Mouse (Mus musculus) erythroblast, embryonic 14.5 days (primary cell): ENCODE data around the gene Dgke.
"Not testable (repeated sequence)": the region's sequence is repeated elsewhere in the genome, so short reads cannot be mapped to it uniquely, and the experiment has no call there.

Experiments
- GATA1 ChIP-seq: IDR thresholded peaks from 2 replicates; pipeline ENCODE4 v1.6.1; 2012; ENCODE audit warnings: low read length, inconsistent platforms, mixed read lengths
- TAL1 ChIP-seq: IDR thresholded peaks from 3 replicates; pipeline ENCODE4 v1.6.1; 2012; ENCODE audit warnings: low read length, inconsistent platforms, mixed read lengths

- not testable (repeated sequence) for TF ChIP-seq TAL1, GATA1
Observed at GRCm38 (mm10) chr11:89090359-89090758, 23.7 kb upstream of the Dgke start.
